8 mouse cellular contexts compared by ENCODE assay signal in the genomic region with DNA sequence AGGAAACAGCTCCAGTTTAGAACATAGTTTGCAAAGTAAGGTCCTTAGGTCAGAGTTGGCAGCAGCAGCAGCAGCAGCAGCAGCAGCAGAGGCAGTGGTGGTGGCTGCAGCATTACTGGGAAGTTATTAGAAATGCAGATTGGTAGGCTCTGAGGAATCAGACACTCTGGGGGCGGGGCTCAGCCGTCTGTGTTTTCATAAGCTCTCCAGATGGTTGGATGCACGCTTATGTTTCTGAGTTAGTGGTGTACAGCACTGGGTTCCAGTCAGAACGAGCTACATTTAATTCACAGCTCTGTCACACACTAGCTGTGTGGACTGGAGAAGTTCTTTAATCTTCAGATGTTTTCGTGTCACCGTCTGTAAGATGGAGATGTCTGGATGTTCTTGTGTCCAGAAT.
DNase-seq lines count a peak whose midpoint lies in the region; ATAC-seq and TF ChIP-seq lines count a peak whose summit lies in the region.

No protein-coding gene starts in this region.

- H3K4me3 ChIP-seq in forebrain, embryonic 12.5 days (replicated peaks), result no peak overlapping the region
- H3K4me3 ChIP-seq in midbrain, embryonic 13.5 days (replicated peaks), result no peak overlapping the region
- no peak overlapping the region for H3K4me3 ChIP-seq in heart, adult 2 months

- no peak for TF ChIP-seq EP300 in heart, adult 2 months (IDR thresholded peaks at IDR 0.05; ENCODE audit: insufficient read depth, low read depth, low read length)

- H3K27ac ChIP-seq in forebrain, embryonic 12.5 days, result peak overlapping the region; percentile 25; the same call in 1 of the 2 replicates
- H3K27ac ChIP-seq in midbrain, embryonic 13.5 days, result peak overlapping the region; percentile 25
- no peak overlapping the region for H3K27ac ChIP-seq in heart, adult 2 months

- DNase-seq in brain, adult 2 months (ENCODE audit: low read depth, low spot score), result peak; percentile 78
- peak; percentile 59 to 77 for DNase-seq in layer of hippocampus, adult 8-10 months (ENCODE audit: low spot score in 2 of 2)
- DNase-seq in adrenal gland, postnatal 25 days, result no peak
- no peak for DNase-seq in heart, adult 2 months
- DNase-seq in gastrocnemius, postnatal 36 days, result no peak
- DNase-seq in urinary bladder, postnatal 25 days (ENCODE audit: low spot score), result no peak

- no peak overlapping the region for H3K9ac ChIP-seq in forebrain, embryonic 12.5 days
- no peak overlapping the region for H3K9ac ChIP-seq in midbrain, embryonic 13.5 days (replicated peaks)
- H3K9ac ChIP-seq in heart, adult 2 months (ENCODE audit: low read depth, low read length), result no peak overlapping the region

- no peaks in the 10 kb centered on the region for H3K9me3 ChIP-seq in forebrain, embryonic 12.5 days
- H3K9me3 ChIP-seq in midbrain, embryonic 13.5 days, result no peaks in the 10 kb centered on the region

- no peak for TF ChIP-seq CTCF in heart, adult 2 months (IDR thresholded peaks at IDR 0.05)

- no peaks in the 10 kb centered on the region for H3K36me3 ChIP-seq in forebrain, embryonic 12.5 days (replicated peaks)
- no peaks in the 10 kb centered on the region for H3K36me3 ChIP-seq in midbrain, embryonic 13.5 days
- no peaks in the 10 kb centered on the region for H3K36me3 ChIP-seq in heart, adult 2 months (ENCODE audit: control insufficient read depth, insufficient read depth, low read length)

- H3K4me2 ChIP-seq in forebrain, embryonic 12.5 days, result no peak overlapping the region
- no peak overlapping the region for H3K4me2 ChIP-seq in midbrain, embryonic 13.5 days (replicated peaks)

- H3K27me3 ChIP-seq in forebrain, embryonic 12.5 days, result no peaks in the 10 kb centered on the region
- H3K27me3 ChIP-seq in midbrain, embryonic 13.5 days, result no peaks in the 10 kb centered on the region
- H3K27me3 ChIP-seq in heart, adult 2 months (ENCODE audit: control insufficient read depth, insufficient read depth, low read length), result no peaks in the 10 kb centered on the region

- ATAC-seq in forebrain, embryonic 12.5 days (ENCODE audit: low FRiP score), result peak; percentile 86
- ATAC-seq in midbrain, embryonic 13.5 days, result peak; percentile 90

- intact Hi-C loops in heart, adult 2 months (cut with DNase I), result no loop called here
- intact Hi-C loops in gastrocnemius, postnatal 36 days (cut with DNase I), result no loop called here

- 51% methylated on average over 6 of the region's 6 CpGs for WGBS in forebrain, embryonic 12.5 days
- WGBS in midbrain, embryonic 13.5 days, result 36% methylated on average over 6 of the region's 6 CpGs
- WGBS in heart, adult 2 months, result 48% methylated on average over 6 of the region's 6 CpGs

- TF ChIP-seq POLR2A in heart, adult 2 months (IDR thresholded peaks at IDR 0.05; ENCODE audit: insufficient read depth, low read depth, low read length), result no peak

- H3K79me2 ChIP-seq in heart, adult 2 months (replicated peaks; ENCODE audit: control insufficient read depth, insufficient read depth, low read length), result no peaks in the 10 kb centered on the region

- H3K4me1 ChIP-seq in forebrain, embryonic 12.5 days, result peaks cover 22% of the 10 kb centered on the region
- H3K4me1 ChIP-seq in midbrain, embryonic 13.5 days (replicated peaks), result peaks cover 25% of the 10 kb centered on the region
- no peaks in the 10 kb centered on the region for H3K4me1 ChIP-seq in heart, adult 2 months (ENCODE audit: control insufficient read depth, insufficient read depth, low read length)

Comparison
In these comparisons a context has a peak if more than half of its experiments do, and no peak if none do; other contexts are left out.
1. DNase-seq: peak in brain, adult 2 months (single experiment) and layer of hippocampus, adult 8-10 months (2 of 2); none in adrenal gland, postnatal 25 days (single experiment), heart, adult 2 months (0 of 2), gastrocnemius, postnatal 36 days (0 of 2) and urinary bladder, postnatal 25 days (single experiment).